Mouse (Mus musculus) cerebellum, adult 8-10 months (tissue): ENCODE measurements at regions not wholly inside any gene's neighbourhood (a gene's known extent, or its start where the extent isn't known, plus 50 kb on each side); places are given as distances from the start of the nearest gene placed in this dataset.

Experiments used
- DNase-seq: peaks from one replicate; pipeline ENCODE4 v3.0.0; 2022

- no peak for DNase-seq
Observed at GRCm38 (mm10) chr10:9569277-9569676, 105.7 kb downstream of the Samd5 start.

- DNase-seq = no peak
Observed at GRCm38 (mm10) chr10:9557517-9558065, 117.4 kb downstream of the Samd5 start.

GRCm38 (mm10) chr10:9557092-9557491 is 117.9 kb downstream of the Samd5 start:
- DNase-seq = no peak

GRCm38 (mm10) chr10:9553946-9554345 is 121.1 kb downstream of the Samd5 start:
- no peak for DNase-seq

- no peak for DNase-seq
Observed at GRCm38 (mm10) chr10:9549913-9550709, 124.9 kb downstream of the Samd5 start.

GRCm38 (mm10) chr10:9545807-9546206 is 129.2 kb downstream of the Samd5 start:
- no peak for DNase-seq

- DNase-seq = no peak
Observed at GRCm38 (mm10) chr10:9544041-9544786, 130.8 kb downstream of the Samd5 start.

- no peak for DNase-seq
Observed at GRCm38 (mm10) chr10:9541579-9541978, 133.4 kb downstream of the Samd5 start.

- DNase-seq = no peak
Observed at GRCm38 (mm10) chr10:9537686-9538085, 137.3 kb downstream of the Samd5 start.

- no peak for DNase-seq
Observed at GRCm38 (mm10) chr10:9534552-9534951, 140.5 kb downstream of the Samd5 start.

GRCm38 (mm10) chr10:9533283-9533682 is 141.7 kb downstream of the Samd5 start:
- no peak for DNase-seq

GRCm38 (mm10) chr10:9531931-9532330 is 143.1 kb downstream of the Samd5 start:
- no peak for DNase-seq

- DNase-seq = no peak
Observed at GRCm38 (mm10) chr10:9529408-9529807, 145.6 kb downstream of the Samd5 start.

- DNase-seq = no peak
Observed at GRCm38 (mm10) chr10:9528066-9528465, 146.9 kb downstream of the Samd5 start.

- no peak for DNase-seq
Observed at GRCm38 (mm10) chr10:9509764-9510390, 165.1 kb downstream of the Samd5 start.

- no peak for DNase-seq
Observed at GRCm38 (mm10) chr10:9509092-9509671, 165.8 kb downstream of the Samd5 start.

- DNase-seq = no peak
Observed at GRCm38 (mm10) chr10:9503569-9504493, 171.2 kb downstream of the Samd5 start.

GRCm38 (mm10) chr10:9498550-9498949 is 176.5 kb downstream of the Samd5 start:
- no peak for DNase-seq

- DNase-seq = no peak
Observed at GRCm38 (mm10) chr10:9497021-9497420, 178.0 kb downstream of the Samd5 start.

- DNase-seq = no peak
Observed at GRCm38 (mm10) chr10:9495143-9495651, 179.8 kb downstream of the Samd5 start.

- no peak for DNase-seq
Observed at GRCm38 (mm10) chr10:9490416-9490815, 184.6 kb downstream of the Samd5 start.

- no peak for DNase-seq
Observed at GRCm38 (mm10) chr10:9462361-9462760, 212.6 kb downstream of the Samd5 start.
